Mouse (Mus musculus) spleen, adult 2 months (tissue): Measurements from ENCODE around the gene Rchy1. TPM values are rescaled to one million over a fixed set of nuclear protein-coding genes. Genes with fewer than 3 reads are reported as not detected.

Experiments
- DNase-seq, 2 experiments: peaks; one replicate each; pipeline versions ENCODE4 v3.0.0 to v3.0.0-alpha.2; 2012 to 2021; ENCODE audit warnings: low spot score in 2 of 2, low read depth in 1 of 2
- H3K27ac ChIP-seq: fragments of 200-500 bp; 2 replicates; pipeline ENCODE4 v1.5.1; 2012; ENCODE audit warnings: low read length, inconsistent platforms; ENCODE audit not compliant: insufficient read depth
- H3K27me3 ChIP-seq: fragments of 200-500 bp; 2 replicates; pipeline ENCODE4 v1.6.1; 2012; ENCODE audit warnings: mild to moderate bottlenecking, moderate library complexity, low read length, inconsistent platforms; ENCODE audit not compliant: control insufficient read depth, insufficient read depth
- H3K36me3 ChIP-seq: fragments of 200-500 bp; 2 replicates; pipeline ENCODE4 v1.6.1; 2012; ENCODE audit warnings: mild to moderate bottlenecking, low read length, inconsistent platforms; ENCODE audit not compliant: control insufficient read depth, insufficient read depth
- H3K4me1 ChIP-seq: fragments of 200-500 bp; 2 replicates; pipeline ENCODE4 v1.6.1; 2011; ENCODE audit warnings: inconsistent platforms; ENCODE audit not compliant: control insufficient read depth, insufficient read depth, insufficient read length
- H3K4me3 ChIP-seq: fragments of 200-500 bp; 2 replicates; pipeline ENCODE4 v1.5.1; 2011; ENCODE audit warnings: mild to moderate bottlenecking, inconsistent platforms; ENCODE audit not compliant: insufficient read depth, insufficient read length; ENCODE audit errors: extremely low read depth
- CTCF ChIP-seq: fragments of 200-500 bp; IDR thresholded peaks from 2 replicates; pipeline ENCODE4 v1.5.1; 2011; ENCODE audit warnings: mild to moderate bottlenecking, inconsistent platforms; ENCODE audit not compliant: insufficient read depth, insufficient read length, insufficient replicate concordance; ENCODE audit errors: extremely low read depth
- POLR2A ChIP-seq: fragments of 200-500 bp; IDR thresholded peaks from 2 replicates; pipeline ENCODE4 v1.6.1; 2011; ENCODE audit warnings: low read depth, low read length, inconsistent platforms
- WGBS: fragments of 180-500 bp; shearing (Covaris S2); methylation state at CpG from one replicate; pipeline ENCODE4 v1.1.7; 2018; 5-methylcytosine and 5-hydroxymethylcytosine counted together
- polyA plus RNA-seq: library from polyadenylated mRNA; depleted of rRNA; stranded (reverse); fragments of >200 nt; gene quantifications from 2 replicates; pipeline ENCODE4 v1.2.3, GENCODE M21; 2012; rRNA removed

The Rchy1 gene
- 15.2 and 17.4 TPM in 2 replicates for polyA plus RNA-seq

GRCm38 (mm10) chr5:91962639-91963440, at the start of gene Rchy1:
Rchy1 (minus strand) TSS chr5:91963068.
- under 1% methylated on average over 64 of the region's 65 CpGs for WGBS

GRCm38 (mm10) chr5:92011756-92012155, 48.9 kb upstream of the Rchy1 start:
- no peaks in the 10 kb centered on the region for H3K27me3 ChIP-seq
- no peak overlapping the region for H3K4me3 ChIP-seq
- H3K4me1 ChIP-seq = no peaks in the 10 kb centered on the region
- no peak overlapping the region for H3K27ac ChIP-seq
- WGBS = 82% methylated on average over 7 of the region's 7 CpGs
- no peak for TF ChIP-seq CTCF
- H3K36me3 ChIP-seq = no peaks in the 10 kb centered on the region
- DNase-seq = no peak

More at GRCm38 (mm10) chr5:91962639-91963440, at the start of gene Rchy1:
- H3K36me3 ChIP-seq = peaks cover 2% of the 10 kb centered on the region; the same call in 1 of the 2 replicates
- peak within 1 kb of the TSS; percentile 99 for H3K27ac ChIP-seq
- DNase-seq = peak; percentile 91 to 92
- TF ChIP-seq CTCF (no peak), POLR2A (peak; percentile 62)
- H3K4me3 ChIP-seq = peak within 1 kb of the TSS; percentile 77
- H3K27me3 ChIP-seq = no peaks in the 10 kb centered on the region
- H3K4me1 ChIP-seq = peaks cover 14% of the 10 kb centered on the region

GRCm38 (mm10) chr5:92009827-92010226, 47.0 kb upstream of the Rchy1 start:
- Histone ChIP-seq H3K27me3 (no peaks in the 10 kb centered on the region), H3K4me3 (no peak overlapping the region), H3K27ac (no peak overlapping the region), H3K36me3 (no peaks in the 10 kb centered on the region), H3K4me1 (no peaks in the 10 kb centered on the region)
- DNase-seq = no peak
- TF ChIP-seq CTCF (no peak), POLR2A (no peak)
- 64% methylated on average over 2 of the region's 2 CpGs for WGBS

GRCm38 (mm10) chr5:92003011-92003410, 40.1 kb upstream of the Rchy1 start:
- Histone ChIP-seq H3K27me3 (no peaks in the 10 kb centered on the region), H3K27ac (no peak overlapping the region), H3K4me3 (no peak overlapping the region), H3K4me1 (no peaks in the 10 kb centered on the region), H3K36me3 (no peaks in the 10 kb centered on the region)
- 57% methylated on average over 2 of the region's 2 CpGs for WGBS
- peak; percentile 36 to 51 for DNase-seq
- TF ChIP-seq POLR2A (no peak), CTCF (peak; percentile 37; the same call in 1 of the 2 replicates)

- WGBS = 26% methylated on average over 2 of the region's 2 CpGs
- Histone ChIP-seq H3K4me3 (no peak overlapping the region), H3K27ac (no peak overlapping the region), H3K36me3 (no peaks in the 10 kb centered on the region), H3K27me3 (no peaks in the 10 kb centered on the region), H3K4me1 (no peaks in the 10 kb centered on the region)
- no peak for TF ChIP-seq POLR2A
- TF ChIP-seq CTCF = no peak
- DNase-seq = peak; percentile 15 to 67
Observed at GRCm38 (mm10) chr5:92000770-92001169, 37.9 kb upstream of the Rchy1 start.

- Histone ChIP-seq H3K27me3 (no peaks in the 10 kb centered on the region), H3K4me1 (peaks cover 9% of the 10 kb centered on the region; the same call in 1 of the 2 replicates), H3K4me3 (no peak overlapping the region), H3K27ac (no peak overlapping the region), H3K36me3 (no peaks in the 10 kb centered on the region)
- 83% methylated on average over 13 of the region's 13 CpGs for WGBS
- no peak for DNase-seq
- TF ChIP-seq POLR2A (no peak), CTCF (no peak)
Observed at GRCm38 (mm10) chr5:91994546-91994945, 31.7 kb upstream of the Rchy1 start.

GRCm38 (mm10) chr5:91993061-91993460, 30.2 kb upstream of the Rchy1 start:
- H3K4me1 ChIP-seq = peaks cover 9% of the 10 kb centered on the region; the same call in 1 of the 2 replicates
- no peaks in the 10 kb centered on the region for H3K27me3 ChIP-seq
- H3K36me3 ChIP-seq = no peaks in the 10 kb centered on the region
- DNase-seq = no peak
- 55% methylated on average over 2 of the region's 2 CpGs for WGBS
- TF ChIP-seq CTCF (no peak), POLR2A (no peak)
- H3K27ac ChIP-seq = no peak overlapping the region
- H3K4me3 ChIP-seq = no peak overlapping the region
